Mouse (Mus musculus) midbrain, postnatal 0 days (tissue): ENCODE results near the gene Rab11fip3. TPM values are rescaled to one million over a fixed set of nuclear protein-coding genes. Genes with fewer than 3 reads are reported as not detected.
A peak's percentile ranks its signal among the peaks of the same experiment; 100 is the strongest.

ENCODE experiments used
- ATAC-seq: fragments of 200-750 bp; cut with Nextera tagmentation; 2 replicates; pipeline ENCODE4 v1.8.0; 2017; ENCODE audit warnings: moderate number of reproducible peaks, mild to moderate bottlenecking, moderate TSS enrichment, moderate library complexity; ENCODE audit not compliant: low FRiP score
- DNase-seq: peaks from one replicate; pipeline ENCODE4 v3.0.0-alpha.2; 2015; ENCODE audit warnings: low spot score
- H3K27ac ChIP-seq: fragments of 300-500 bp; sonication (generic); 2 replicates; pipeline ENCODE4 v1.5.1; 2014; ENCODE audit warnings: low read depth, mild to moderate bottlenecking, low read length, mixed read lengths
- H3K27me3 ChIP-seq: fragments of 300-500 bp; sonication (generic); 2 replicates; pipeline ENCODE4 v1.6.1; 2014; ENCODE audit warnings: low read length, control low read depth, mixed read lengths; ENCODE audit not compliant: insufficient read depth
- H3K36me3 ChIP-seq: fragments of 300-500 bp; sonication (generic); 2 replicates; pipeline ENCODE4 v1.6.1; 2014; ENCODE audit warnings: low read length, control low read depth, mixed read lengths; ENCODE audit not compliant: insufficient read depth
- H3K4me1 ChIP-seq: fragments of 300-500 bp; sonication (generic); 2 replicates; pipeline ENCODE4 v1.6.1; 2014; ENCODE audit warnings: mild to moderate bottlenecking, control low read depth, antibody characterized with exemption, low read length, mixed read lengths; ENCODE audit not compliant: insufficient read depth
- H3K4me2 ChIP-seq: fragments of 300-500 bp; sonication (generic); 2 replicates; pipeline ENCODE4 v1.6.1; 2014; ENCODE audit warnings: low read depth, mild to moderate bottlenecking, low read length, mixed read lengths; ENCODE audit not compliant: poor library complexity, severe bottlenecking
- H3K4me3 ChIP-seq: fragments of 300-500 bp; sonication (generic); 2 replicates; pipeline ENCODE4 v1.5.1; 2014; ENCODE audit warnings: low read depth, mild to moderate bottlenecking, low read length, moderate library complexity
- H3K9ac ChIP-seq: fragments of 300-500 bp; sonication (generic); replicated peaks from 2 replicates; pipeline ENCODE4 v1.6.1; 2014; ENCODE audit warnings: mild to moderate bottlenecking, low read length, moderate library complexity, mixed read lengths; ENCODE audit not compliant: poor library complexity, severe bottlenecking
- H3K9me3 ChIP-seq: fragments of 300-500 bp; sonication (generic); 2 replicates; pipeline ENCODE4 v1.6.1; 2016; ENCODE audit warnings: low read length, control low read depth
- CTCF ChIP-seq: IDR thresholded peaks from 2 replicates; pipeline ENCODE4 v1.5.1; 2016; ENCODE audit warnings: antibody characterized with exemption, mild to moderate bottlenecking
- WGBS: fragments of 180-500 bp; shearing (Covaris S2); extraction: QIAGEN DNeasy Blood & Tissue Kit; methylation state at CpG from one replicate; pipeline ENCODE4 v1.1.7; 2014; 5-methylcytosine and 5-hydroxymethylcytosine counted together
- polyA plus RNA-seq: library from polyadenylated mRNA; unstranded; fragments of >200 nt; fragmentation: Nextera tagmentation; extraction: Ambion mirVana; gene quantifications from 2 replicates; pipeline ENCODE4 v1.2.1, GENCODE M21; 2015
- total RNA-seq: library from RNA; depleted of rRNA; stranded (reverse); fragments of >200 nt; gene quantifications from 2 replicates; pipeline ENCODE4 v1.2.3, GENCODE M21; 2014

Rab11fip3 gene
- total and polyA plus RNA-seq, 2 experiments from 2014 or later = 18.3 to 34.7 TPM

DNA sequence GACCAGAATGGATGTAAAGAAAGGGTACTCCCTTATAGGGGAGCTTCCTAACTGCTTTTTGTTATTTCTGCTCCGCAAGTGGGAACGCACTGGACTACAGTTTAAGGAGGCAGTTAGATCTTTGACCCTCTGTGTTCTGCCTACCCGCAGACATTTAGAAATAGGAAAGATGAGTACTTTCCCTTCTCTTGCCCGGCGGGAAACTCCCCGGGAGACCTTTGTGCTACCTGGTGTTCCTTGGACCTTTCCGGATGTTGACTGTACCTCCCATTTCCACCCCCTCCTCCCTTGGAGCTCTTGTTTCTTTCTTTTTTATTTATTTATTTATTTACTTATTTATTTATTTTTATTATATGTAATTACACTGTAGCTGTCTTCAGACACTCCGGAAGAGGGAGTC lies 44.7 kb upstream of the Rab11fip3 start:
- DNase-seq = no peak

DNA sequence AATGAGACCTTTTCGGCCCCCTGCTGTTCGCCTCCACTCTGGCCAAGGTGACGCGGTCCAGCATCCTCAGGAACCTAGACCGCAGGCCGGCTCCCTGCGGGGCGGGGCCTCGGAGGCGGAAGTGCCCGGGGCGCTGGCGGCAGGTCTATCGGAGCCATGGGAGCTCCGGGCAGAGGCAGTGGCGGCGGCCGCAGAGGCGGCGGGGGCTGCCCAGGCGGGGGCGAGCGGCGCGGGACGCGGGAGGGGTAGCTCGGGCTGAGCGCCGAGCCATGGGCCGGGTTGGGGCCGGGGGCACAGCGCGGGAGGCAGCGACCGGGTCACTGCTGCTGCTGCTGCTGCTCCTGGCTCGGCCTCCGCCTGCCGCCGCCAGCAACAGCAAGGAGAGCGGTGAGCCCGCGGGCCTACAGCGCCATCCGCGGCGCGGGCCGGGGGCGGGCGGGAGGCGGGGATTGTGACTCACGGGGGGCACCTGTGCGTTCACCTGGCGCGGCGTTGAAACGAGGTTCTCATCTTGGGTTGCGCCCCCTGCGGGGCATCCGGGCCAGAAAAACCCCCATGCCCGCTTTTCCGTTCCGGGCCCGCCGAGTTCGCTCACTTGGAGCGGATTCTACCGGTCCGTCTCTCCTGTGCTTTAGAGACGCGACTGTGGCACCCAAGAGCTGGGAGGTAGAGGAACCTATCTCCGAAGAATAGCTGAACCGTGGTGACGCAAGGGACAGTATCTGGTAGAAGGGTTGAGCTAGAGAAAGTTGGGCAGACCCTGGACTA lies 44.0 kb upstream of the Rab11fip3 start, which contains the start of gene Tmem8:
TSS of gene Tmem8 (plus strand) at position 119 of the 768 bp plus-strand sequence.
- Histone ChIP-seq H3K27ac (peak within 1 kb of the TSS; percentile 51), H3K4me2 (peak within 1 kb of the TSS; percentile 93), H3K4me1 (no peaks in the 10 kb centered on the region), H3K9ac (peak within 1 kb of the TSS; percentile 88), H3K9me3 (no peaks in the 10 kb centered on the region), H3K36me3 (no peaks in the 10 kb centered on the region), H3K4me3 (peak within 1 kb of the TSS; percentile 74), H3K27me3 (peaks cover 34% of the 10 kb centered on the region; the same call in 1 of the 2 replicates)
- peak; percentile 57 for TF ChIP-seq CTCF
- DNase-seq (peak; percentile 72), ATAC-seq (peak; percentile 65; the same call in 1 of the 2 replicates)
- under 1% methylated on average over 56 of the region's 75 CpGs for WGBS

More for the DNA sequence above, 44.7 kb upstream of the Rab11fip3 start:
- Histone ChIP-seq H3K9me3 (no peaks in the 10 kb centered on the region), H3K4me3 (peak overlapping the region; percentile 74), H3K36me3 (no peaks in the 10 kb centered on the region), H3K27me3 (peaks cover 34% of the 10 kb centered on the region; the same call in 1 of the 2 replicates), H3K9ac (peak overlapping the region; percentile 88), H3K27ac (no peak overlapping the region), H3K4me2 (peak overlapping the region; percentile 93), H3K4me1 (no peaks in the 10 kb centered on the region)
- 11% methylated on average over 8 of the region's 8 CpGs for WGBS
- no peak for ATAC-seq
- no peak for TF ChIP-seq CTCF

DNA sequence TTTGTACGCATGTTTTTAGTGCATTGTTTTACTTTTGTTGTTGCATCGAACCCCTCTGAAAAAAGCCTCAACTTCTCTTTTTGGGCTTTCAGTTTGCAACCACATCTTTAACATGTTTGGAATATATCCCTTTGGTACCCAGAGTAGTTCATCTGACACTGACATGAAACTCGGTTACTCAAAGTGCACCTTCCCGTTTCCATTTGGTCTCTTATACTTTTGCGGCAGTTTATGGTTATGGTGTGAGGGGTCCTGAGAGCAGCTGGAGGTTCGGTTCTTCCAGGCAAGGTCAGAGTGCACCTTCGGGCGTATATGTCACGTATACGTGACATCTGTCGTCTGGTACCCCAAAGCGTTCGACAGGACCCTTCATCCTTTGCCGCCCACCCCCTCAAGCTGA lies 43.4 kb upstream of the Rab11fip3 start:
- Histone ChIP-seq H3K9me3 (no peaks in the 10 kb centered on the region), H3K9ac (peak overlapping the region; percentile 88), H3K4me2 (peak overlapping the region; percentile 93), H3K36me3 (no peaks in the 10 kb centered on the region), H3K4me1 (no peaks in the 10 kb centered on the region), H3K4me3 (peak overlapping the region; percentile 74), H3K27me3 (peaks cover 28% of the 10 kb centered on the region; the same call in 1 of the 2 replicates), H3K27ac (no peak overlapping the region)
- ATAC-seq (no peak), DNase-seq (no peak)
- no peak for TF ChIP-seq CTCF
- 18% methylated on average over 14 of the region's 14 CpGs for WGBS

DNA sequence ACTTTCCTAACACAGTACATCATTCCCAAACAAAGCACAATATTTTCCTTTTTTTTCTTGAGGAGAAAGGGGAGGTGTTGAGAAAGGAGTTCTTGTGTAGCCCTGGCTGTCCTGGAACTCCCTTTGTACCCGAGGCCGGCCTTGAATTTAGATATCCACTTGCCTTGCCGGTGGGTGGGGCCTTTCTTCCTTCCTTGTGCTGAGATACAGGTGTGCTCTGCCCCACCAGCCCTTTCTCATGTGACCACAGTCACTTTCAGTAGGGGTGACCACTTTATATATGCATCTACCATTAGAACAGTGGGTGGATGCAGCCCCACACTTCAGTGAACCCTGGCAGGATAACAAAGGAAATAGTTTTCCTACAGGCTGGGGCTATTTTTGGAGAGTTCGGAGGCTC lies 42.4 kb upstream of the Rab11fip3 start:
- Histone ChIP-seq H3K27me3 (peaks cover 21% of the 10 kb centered on the region; the same call in 1 of the 2 replicates), H3K36me3 (no peaks in the 10 kb centered on the region), H3K27ac (no peak overlapping the region), H3K9ac (no peak overlapping the region), H3K4me3 (no peak overlapping the region), H3K4me1 (no peaks in the 10 kb centered on the region), H3K4me2 (no peak overlapping the region), H3K9me3 (no peaks in the 10 kb centered on the region)
- ATAC-seq (no peak), DNase-seq (no peak)
- 22% methylated on average over 4 of the region's 4 CpGs for WGBS
- no peak for TF ChIP-seq CTCF

DNA sequence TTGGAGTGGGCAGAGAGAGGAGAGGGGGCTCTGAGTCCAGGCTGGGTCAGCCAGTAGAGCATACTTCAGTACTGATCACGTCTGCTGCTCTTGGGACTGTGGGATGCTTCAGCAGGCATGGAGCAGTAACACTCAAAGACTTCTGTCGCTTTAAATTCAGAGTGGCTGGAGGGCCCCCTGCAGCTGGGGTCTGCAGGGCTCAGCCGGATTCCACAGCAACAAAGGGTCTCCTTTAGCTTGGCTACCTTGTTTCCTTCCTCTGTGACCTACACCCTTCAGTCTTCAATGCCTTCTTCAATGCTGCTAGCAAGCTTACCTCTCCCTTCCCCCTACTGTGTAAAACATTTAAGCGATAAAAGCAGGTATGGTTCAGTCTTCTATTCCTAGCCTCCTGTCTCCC lies 41.7 kb upstream of the Rab11fip3 start:
- no peaks in the 10 kb centered on the region for H3K36me3 ChIP-seq
- H3K9ac ChIP-seq = no peak overlapping the region
- peaks cover 15% of the 10 kb centered on the region; the same call in 1 of the 2 replicates for H3K27me3 ChIP-seq
- H3K4me2 ChIP-seq = no peak overlapping the region
- no peaks in the 10 kb centered on the region for H3K4me1 ChIP-seq
- no peak overlapping the region for H3K4me3 ChIP-seq
- 10% methylated on average over 4 of the region's 4 CpGs for WGBS
- no peaks in the 10 kb centered on the region for H3K9me3 ChIP-seq
- ATAC-seq (no peak), DNase-seq (no peak)
- no peak overlapping the region for H3K27ac ChIP-seq
- TF ChIP-seq CTCF = no peak

DNA sequence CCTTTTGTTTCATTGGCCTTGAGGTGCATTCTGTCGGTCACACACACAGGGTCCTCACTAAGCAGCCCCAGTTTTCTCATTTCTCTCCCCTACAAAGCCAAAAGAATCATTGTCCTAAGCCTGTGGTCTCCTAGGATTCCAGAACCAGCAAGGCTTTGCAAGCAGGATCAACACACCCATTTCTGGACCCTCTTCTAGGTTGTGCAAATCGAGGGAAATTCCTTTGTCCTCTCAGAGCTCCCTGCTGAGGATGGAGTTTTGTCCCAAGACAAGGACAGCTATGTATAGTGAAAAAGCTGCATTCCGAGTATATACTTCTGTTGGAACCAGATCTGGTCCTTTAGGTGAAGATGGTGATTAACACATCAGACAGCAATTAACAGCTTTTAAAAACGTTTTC lies 40.8 kb upstream of the Rab11fip3 start:
- ATAC-seq (no peak), DNase-seq (no peak)
- H3K4me1 ChIP-seq = no peaks in the 10 kb centered on the region
- no peak for TF ChIP-seq CTCF
- 22% methylated on average over 4 of the region's 4 CpGs for WGBS
- H3K36me3 ChIP-seq = no peaks in the 10 kb centered on the region
- no peak overlapping the region for H3K27ac ChIP-seq
- no peak overlapping the region for H3K4me2 ChIP-seq
- H3K9me3 ChIP-seq = no peaks in the 10 kb centered on the region
- H3K4me3 ChIP-seq = no peak overlapping the region
- no peak overlapping the region for H3K9ac ChIP-seq
- peaks cover 6% of the 10 kb centered on the region; the same call in 1 of the 2 replicates for H3K27me3 ChIP-seq
